Mouse (Mus musculus) megakaryocyte, embryonic 14.5 days (primary cell): ENCODE data around the gene Kcnh3.
"Not testable (repeated sequence)": the region's sequence is repeated elsewhere in the genome, so short reads cannot be mapped to it uniquely, and the experiment has no call there.

Experiments used
- FLI1 ChIP-seq: IDR thresholded peaks from 2 replicates; pipeline ENCODE4 v1.6.1; 2012; ENCODE audit warnings: low read length, inconsistent platforms, mixed read lengths
- GATA1 ChIP-seq: IDR thresholded peaks from 3 replicates; pipeline ENCODE4 v1.6.1; 2012; ENCODE audit warnings: mixed read lengths, low read length, inconsistent platforms, borderline replicate concordance

GRCm38 (mm10) chr15:99246736-99247135, 22.1 kb downstream of the Kcnh3 start:
- not testable (repeated sequence) for TF ChIP-seq GATA1, FLI1
